Mouse (Mus musculus): Measurements from ENCODE around the gene Olfr1417.

DNA sequence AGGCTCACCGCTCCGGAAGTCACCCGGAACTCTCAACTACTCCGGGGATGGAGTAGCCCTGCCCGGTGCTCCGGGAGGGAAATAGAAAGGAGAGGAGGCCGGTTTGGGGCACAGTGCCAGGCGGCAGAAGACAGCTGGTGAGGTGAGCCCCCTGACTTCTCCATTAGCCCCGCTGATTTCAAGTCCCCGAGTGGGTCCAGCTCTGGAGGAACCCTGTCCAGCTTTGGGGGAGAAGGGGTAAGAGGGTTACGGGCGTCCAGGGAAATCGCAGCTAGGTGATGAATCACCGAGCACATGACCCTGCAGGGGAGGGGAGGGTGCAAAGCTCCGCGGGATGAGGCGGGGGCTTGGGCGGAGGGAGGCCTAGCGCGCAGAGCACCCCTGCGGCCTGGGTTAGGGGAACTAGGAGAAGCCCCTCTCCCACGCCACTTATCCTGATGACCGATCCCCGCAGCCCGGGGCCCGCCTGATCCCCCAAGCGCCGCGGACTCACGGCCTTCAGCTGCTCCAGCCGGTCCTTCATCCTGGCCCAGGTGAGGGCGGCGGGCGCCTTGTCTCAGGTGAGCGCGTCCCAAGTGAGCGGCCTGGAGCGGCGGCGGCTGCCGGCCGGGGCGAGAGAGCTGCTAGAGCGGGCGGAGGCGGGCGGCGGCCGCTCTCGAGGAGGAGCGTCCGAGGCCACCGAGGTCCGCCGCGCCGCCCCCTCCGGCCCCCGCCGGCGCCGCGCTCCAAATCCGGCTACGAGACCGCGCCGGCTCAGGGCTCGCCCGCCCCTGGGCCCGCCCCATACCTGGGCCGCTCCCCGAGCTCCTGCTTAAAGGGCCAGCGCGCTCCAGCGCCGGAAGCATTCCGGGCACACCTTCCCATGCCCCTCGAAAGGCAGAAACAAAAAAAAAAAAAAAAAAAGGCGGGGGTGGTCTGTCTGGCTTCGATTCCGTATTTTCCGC, 20.5 kb downstream of the Olfr1417 start:
- TF ChIP-seq CTCF (IDR thresholded peaks at IDR 0.05; ENCODE audit: low read depth) (no peak), EP300 (IDR thresholded peaks at IDR 0.05; ENCODE audit: low read depth) (no peak)
